Mouse (Mus musculus) testis, postnatal 14 days (tissue): Measurements from ENCODE around the gene Sorbs2.

Source experiments
- DNase-seq: peaks from one replicate; pipeline ENCODE4 v3.0.0; 2021; ENCODE audit warnings: low spot score

Gene Sorbs2

GRCm38 (mm10) chr8:45755972-45756371 lies 248.4 kb downstream of the Sorbs2 start:
- DNase-seq: no peak

DNA sequence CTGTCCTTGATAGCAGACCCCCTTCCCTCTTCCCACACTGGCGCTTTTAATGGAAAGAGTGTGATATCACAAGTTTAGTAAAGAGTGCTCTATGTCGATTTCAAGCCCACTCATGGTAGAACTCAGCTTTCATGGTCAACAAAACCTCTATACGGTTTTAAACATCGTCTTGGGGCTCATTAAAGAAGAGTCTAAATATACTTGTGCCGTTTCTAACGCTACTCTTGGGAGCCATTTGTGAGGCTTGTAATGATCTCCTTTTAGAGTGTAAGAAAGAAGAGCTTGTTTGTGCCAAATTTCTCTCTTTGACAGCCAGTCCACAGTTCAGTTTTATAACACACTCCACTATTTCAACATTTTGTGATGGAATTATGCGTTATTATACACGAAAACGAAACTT lies 253.0 kb downstream of the Sorbs2 start:
- no peak for DNase-seq

DNA sequence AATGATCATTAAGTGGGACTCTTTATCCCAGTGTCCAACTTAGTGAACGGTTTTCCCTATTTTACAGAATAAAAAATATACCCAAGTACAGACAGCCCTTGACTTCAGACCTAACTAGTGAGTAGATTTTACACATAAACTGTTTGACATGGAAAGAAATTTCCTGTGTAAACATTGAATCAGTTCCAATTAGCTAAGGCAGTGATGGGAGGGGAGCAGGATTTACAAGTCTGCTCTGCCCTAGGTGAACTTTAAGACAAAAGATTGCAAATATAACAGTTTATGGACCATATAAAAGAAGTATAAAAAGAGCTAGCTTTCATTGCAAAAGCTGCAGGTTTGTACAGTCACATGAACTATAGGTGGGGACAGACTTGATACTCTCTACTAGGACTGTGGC lies 253.5 kb downstream of the Sorbs2 start:
- DNase-seq: no peak

- DNase-seq: no peak
These were observed 255.5 kb downstream of the Sorbs2 start for GRCm38 (mm10) chr8:45762982-45763689.

DNA sequence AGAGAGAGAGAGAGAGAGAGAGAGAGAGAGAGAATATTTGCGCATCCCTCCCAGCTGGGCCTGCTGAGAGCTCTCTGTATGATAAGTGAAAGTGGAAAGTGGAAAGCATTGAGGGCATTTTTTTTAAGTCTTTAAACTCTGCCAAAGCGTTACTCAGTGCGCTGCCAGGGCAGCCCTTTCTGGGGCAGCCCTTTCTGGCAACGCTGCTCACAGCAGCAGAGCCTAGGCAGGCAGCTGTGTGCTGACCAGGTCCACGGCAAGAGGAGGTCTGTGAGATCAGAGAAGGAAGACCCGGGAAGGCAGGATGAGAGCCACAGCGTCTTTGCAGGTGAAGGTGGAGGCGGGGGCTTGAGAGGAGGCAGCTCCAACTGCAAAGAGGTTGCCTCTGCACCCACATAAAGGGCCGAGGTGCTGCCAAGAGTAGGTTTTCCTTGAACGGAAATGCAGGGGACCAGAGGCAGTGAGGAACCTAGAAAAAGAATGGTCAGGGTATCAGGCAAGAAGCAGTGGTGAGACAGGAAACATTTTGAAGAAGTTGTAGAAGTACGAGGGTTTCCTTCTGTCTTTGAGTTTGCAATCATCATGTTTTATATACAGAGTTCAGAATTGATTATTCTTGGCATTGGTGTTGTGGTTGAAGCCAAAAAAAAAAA lies 256.2 kb downstream of the Sorbs2 start:
- no peak for DNase-seq

- DNase-seq: no peak
These were observed 258.6 kb downstream of the Sorbs2 start for GRCm38 (mm10) chr8:45766138-45766537.

GRCm38 (mm10) chr8:45774841-45775240 lies 267.3 kb downstream of the Sorbs2 start:
- DNase-seq: no peak

- DNase-seq: no peak
These were observed 267.9 kb downstream of the Sorbs2 start for GRCm38 (mm10) chr8:45775481-45775880.

- DNase-seq: peak; percentile 29
These were observed 268.8 kb downstream of the Sorbs2 start for GRCm38 (mm10) chr8:45776366-45776765.

GRCm38 (mm10) chr8:45776977-45777376 lies 269.4 kb downstream of the Sorbs2 start:
- DNase-seq: no peak

DNA sequence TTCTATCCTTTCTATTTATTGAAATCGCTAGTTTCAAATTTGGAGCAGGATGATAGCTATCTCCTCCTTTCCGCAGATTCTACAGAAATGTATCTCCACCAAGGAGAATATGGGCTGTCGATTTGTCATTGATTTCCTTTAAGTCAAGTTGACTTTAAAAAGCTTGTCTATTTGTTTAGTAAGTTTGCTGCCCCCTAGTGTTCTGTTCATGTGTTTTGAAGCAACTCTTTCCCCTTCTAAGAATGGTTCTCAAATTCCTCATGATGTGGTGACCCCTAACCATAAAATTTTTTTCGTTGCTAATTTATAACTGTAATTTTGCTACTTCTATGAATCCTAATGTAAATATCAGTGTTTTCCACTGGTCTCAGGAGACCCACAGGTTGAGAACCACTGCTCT lies 273.0 kb downstream of the Sorbs2 start:
- DNase-seq: no peak

DNA sequence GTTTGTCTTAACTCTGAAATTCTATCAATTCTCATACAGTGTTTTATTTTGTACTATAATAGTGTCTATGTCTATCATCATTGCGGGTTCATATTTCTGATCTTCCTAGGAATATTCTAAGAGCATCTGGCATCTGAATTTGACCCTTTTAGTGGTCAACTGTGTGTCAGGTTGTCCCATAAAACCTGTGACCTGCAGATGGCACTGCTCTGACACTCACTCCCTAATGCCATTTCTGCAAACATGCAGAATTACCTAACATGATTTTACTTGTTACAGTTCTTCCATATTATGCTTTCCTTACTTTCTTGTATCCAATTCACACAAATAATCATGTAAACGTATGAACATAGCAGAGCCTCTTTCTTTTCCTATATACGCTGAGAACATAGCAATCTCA lies 281.0 kb downstream of the Sorbs2 start:
- no peak for DNase-seq

DNA sequence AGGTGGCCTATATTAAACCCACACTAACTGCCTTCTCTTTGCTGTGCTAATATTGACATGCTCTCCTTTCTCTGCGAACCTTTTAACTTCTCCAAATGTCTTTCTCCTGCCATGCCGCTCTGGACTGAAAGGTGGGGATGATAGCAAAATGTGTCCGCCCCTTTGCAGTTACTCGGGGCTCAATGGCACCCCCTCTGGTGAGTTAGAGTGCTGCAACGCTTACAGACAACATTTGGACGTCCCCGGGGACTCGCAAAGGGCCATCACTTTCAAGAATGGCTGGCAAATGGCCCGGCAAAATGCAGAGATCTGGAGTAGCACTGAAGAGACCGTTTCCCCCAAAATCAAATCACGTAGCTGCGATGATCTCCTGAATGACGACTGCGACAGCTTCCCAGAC lies 287.3 kb downstream of the Sorbs2 start:
- no peak for DNase-seq

GRCm38 (mm10) chr8:45796331-45796740 lies 288.7 kb downstream of the Sorbs2 start:
- no peak for DNase-seq

GRCm38 (mm10) chr8:45799517-45799916 lies 291.9 kb downstream of the Sorbs2 start:
- no peak for DNase-seq

- no peak for DNase-seq
These were observed 301.0 kb downstream of the Sorbs2 start for GRCm38 (mm10) chr8:45808597-45808996.

DNA sequence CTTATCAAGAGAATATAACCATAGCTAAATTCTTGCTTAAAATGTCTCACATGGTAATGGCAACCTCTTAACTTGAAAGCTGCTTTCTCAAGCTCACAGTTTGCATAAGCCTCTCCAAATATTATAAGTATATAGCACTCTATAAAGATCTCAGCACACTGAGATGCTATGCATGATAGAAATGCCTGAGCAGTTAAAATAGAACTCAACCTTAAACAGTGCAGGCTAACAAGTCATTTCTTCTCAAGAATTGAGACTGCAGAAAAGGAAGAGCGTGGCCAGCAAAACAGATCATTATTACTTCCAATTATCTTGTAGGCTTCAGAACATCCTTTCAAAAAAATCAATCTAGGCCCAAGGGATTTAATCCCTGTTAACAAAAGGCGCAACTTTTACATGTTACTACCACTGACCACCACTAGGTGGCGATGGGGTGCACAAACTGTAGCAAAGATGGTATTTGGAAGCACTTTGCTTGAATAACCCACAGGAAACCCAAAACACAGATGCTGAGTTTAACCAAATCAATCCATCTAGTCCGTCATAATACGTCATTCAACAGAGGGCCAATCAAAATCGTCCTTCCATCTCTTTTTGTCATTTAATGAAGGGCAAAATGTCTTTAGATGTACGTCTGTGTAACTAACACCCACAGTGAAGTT lies 309.3 kb downstream of the Sorbs2 start:
- no peak for DNase-seq

- no peak for DNase-seq
These were observed 314.1 kb downstream of the Sorbs2 start for GRCm38 (mm10) chr8:45821650-45822049.

- no peak for DNase-seq
These were observed 322.5 kb downstream of the Sorbs2 start for GRCm38 (mm10) chr8:45829985-45830548.

DNA sequence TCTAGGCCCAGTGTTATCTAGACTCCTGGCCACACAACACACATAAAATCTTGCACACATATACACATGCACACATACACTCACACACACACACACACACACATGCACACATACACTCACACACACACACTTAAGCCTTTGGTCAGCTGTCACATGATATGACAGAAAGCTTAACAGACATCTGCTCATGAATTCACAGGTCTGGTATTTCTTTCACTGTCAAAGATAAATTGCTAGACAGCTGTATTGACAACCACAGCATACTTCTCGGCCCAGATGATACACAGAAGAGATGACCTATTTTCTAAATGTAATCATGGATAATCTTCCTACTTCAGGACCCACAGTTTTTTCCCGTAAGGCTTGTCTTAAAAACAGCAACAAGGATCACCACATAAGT lies 326.3 kb downstream of the Sorbs2 start:
- DNase-seq: no peak

DNA sequence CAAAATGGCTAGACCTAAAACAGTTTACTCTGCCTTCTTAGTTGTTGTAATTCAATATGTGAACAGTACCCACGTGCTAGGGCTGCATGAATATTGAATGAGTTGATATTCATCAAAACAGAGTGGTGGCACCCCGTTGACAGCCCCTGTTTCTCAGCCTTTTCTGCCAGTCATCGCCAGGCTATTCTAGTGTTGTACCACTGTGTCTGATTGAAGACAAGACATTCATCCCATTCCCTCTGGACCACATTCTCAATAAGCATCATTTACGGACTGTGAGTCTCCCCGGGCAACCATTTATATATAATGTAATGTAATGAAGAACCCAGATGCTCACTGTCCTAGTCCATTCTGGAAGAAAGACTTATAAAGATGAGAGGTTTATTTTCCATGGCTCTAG lies 335.7 kb downstream of the Sorbs2 start:
- DNase-seq: no peak

DNA sequence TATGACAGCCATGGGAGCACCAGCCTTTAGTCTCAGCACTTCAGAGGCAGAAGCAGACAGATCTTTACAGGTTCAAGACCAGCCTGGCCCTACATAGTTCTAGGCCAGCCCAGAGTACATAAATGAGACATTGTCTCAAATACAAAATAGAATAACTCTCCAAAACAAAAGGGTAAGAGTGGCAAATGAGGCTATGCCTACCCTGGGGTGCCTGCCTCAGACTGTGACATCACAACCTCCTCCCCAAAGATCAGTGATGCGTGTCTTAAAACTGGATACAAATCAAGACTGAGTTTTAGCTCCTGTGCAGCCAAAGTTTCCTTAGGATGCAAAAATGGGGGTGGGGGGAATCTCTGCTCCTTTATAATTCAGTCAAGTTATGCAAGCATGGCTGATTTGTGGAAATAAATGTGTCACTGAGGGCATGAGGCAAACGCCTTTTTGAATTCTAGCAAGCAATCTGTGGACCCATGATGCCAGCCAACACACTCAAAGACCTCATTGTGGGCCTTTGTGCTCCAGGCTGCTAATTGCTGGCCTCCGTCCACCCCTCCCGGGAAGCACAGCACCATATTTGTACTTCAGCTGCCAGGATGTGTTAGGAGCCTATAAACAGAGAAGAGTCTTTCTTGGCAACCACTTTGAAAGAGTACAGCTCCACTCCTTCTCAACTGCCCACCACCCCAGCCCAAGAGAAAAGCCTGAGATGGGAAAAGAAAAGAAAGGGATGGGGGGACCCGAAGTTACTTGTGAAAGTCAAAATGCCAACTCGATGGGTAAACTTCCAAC lies 336.7 kb downstream of the Sorbs2 start:
- no peak for DNase-seq
